Mouse (Mus musculus) large intestine, adult 2 months (tissue): ENCODE results near the gene Tnc. TPM values are rescaled to one million over a fixed set of nuclear protein-coding genes. Genes with fewer than 3 reads are reported as not detected.

Experiments used
- DNase-seq: peaks from one replicate; pipeline ENCODE4 v3.0.0-alpha.2; 2012; ENCODE audit warnings: low read depth, low spot score
- WGBS: fragments of 180-500 bp; shearing (Covaris S2); methylation state at CpG from one replicate; pipeline ENCODE4 v1.1.7; 2018; 5-methylcytosine and 5-hydroxymethylcytosine counted together
- polyA plus RNA-seq: library from polyadenylated mRNA; depleted of rRNA; stranded (reverse); fragments of >200 nt; gene quantifications from 2 replicates; pipeline ENCODE4 v1.2.3, GENCODE M21; 2012; rRNA removed

Tnc gene
- polyA plus RNA-seq, 1 experiment: 15.9 TPM

GRCm38 (mm10) chr4:63916288-63916687 is 130.5 kb downstream of the Tnc start:
- 32% methylated on average over 3 of the region's 3 CpGs for WGBS
- DNase-seq: no peak

Other genes with a start within 250 kb of the Tnc start
- 0.24 and 0.44 TPM in 2 replicates for gene Tnfsf8, start 185.7 kb downstream of the Tnc start, polyA plus RNA-seq